Mouse (Mus musculus): ENCODE results near the gene Cabp1.
"Not testable (repeated sequence)": the region's sequence is repeated elsewhere in the genome, so short reads cannot be mapped to it uniquely, and the experiment has no call there.

The Cabp1 gene

GRCm38 (mm10) chr5:115149675-115150459, 44.3 kb downstream of the Cabp1 start:
- DNase-seq = no peak

GRCm38 (mm10) chr5:115148872-115149271, 45.3 kb downstream of the Cabp1 start:
- DNase-seq = not testable (repeated sequence)

DNA sequence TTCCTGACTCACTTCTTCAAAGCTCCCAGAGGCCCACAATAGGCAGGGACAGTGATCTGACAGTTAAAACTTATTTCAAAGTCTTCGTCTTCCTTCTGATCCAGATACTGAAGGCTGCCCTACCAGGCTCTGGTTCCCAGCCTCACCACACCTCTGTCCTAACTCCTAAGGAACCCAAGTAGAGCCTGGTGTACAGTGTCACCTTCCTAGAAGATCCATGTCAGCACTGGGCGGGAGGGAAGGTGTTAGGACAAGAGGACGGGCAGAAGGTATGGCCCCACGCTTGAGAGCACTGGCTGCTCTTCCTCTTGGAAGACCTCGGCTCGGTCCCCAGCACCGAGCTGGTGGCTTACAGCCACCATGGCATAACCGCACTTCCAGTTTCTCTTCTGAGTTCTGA, 45.8 kb downstream of the Cabp1 start:
- no peak for DNase-seq

- DNase-seq = no peak
Observed at GRCm38 (mm10) chr5:115147388-115147787, 46.8 kb downstream of the Cabp1 start.

DNA sequence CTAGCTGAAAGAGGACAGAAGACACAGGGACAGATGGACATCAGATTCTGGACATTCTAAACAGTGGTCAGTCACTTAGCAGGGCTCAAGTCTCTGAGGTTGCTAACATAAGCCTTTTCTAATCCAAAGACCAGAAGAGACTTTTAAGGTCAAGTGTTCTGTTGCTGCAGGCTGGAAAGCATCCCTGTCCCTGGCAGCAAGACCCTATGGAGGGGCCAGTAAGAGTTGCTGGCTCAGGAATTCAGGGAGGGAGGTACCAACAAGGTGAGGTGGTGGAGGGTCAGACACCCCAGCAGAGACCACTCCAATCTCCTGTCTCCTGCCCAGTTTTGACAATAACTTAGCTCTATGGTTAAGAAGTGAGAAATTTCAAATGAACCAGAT, 47.4 kb downstream of the Cabp1 start:
- no peak for DNase-seq

- DNase-seq = no peak
Observed at GRCm38 (mm10) chr5:115145976-115146746, 48.0 kb downstream of the Cabp1 start.

- no peak for DNase-seq
Observed at GRCm38 (mm10) chr5:115145253-115145968, 48.8 kb downstream of the Cabp1 start.

GRCm38 (mm10) chr5:115144471-115144870, 49.7 kb downstream of the Cabp1 start:
- no peak for DNase-seq

GRCm38 (mm10) chr5:115143552-115143951, 50.6 kb downstream of the Cabp1 start:
- no peak for DNase-seq

GRCm38 (mm10) chr5:115142166-115142697, 51.9 kb downstream of the Cabp1 start:
- no peak for DNase-seq

DNA sequence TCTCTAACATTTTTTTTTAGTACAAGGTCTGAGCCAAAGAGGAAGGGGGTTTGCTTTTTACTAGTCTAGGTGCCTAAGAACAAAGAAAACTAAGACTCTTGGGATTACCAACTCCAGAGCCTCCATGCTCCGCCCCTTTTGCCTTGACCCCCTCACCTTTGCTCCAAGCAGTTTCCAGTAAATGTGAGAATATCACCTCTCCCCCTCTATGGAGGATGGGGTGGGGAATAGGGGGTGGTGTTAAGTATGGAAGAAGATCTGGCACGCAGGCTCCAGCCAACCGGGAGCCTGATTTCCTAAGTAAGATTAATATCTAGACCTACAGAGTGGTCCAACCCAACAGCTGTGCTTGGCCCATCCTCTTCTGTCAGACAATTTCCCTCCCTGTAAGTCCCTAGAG, 53.5 kb downstream of the Cabp1 start:
- DNase-seq = no peak

GRCm38 (mm10) chr5:115139124-115139523, 55.1 kb downstream of the Cabp1 start:
- no peak for DNase-seq

GRCm38 (mm10) chr5:115134234-115135165, 59.7 kb downstream of the Cabp1 start, which contains the start of gene Unc119b:
Gene Unc119b, minus strand, starts transcription at chr5:115134975.
- peak; percentile 90 for DNase-seq

DNA sequence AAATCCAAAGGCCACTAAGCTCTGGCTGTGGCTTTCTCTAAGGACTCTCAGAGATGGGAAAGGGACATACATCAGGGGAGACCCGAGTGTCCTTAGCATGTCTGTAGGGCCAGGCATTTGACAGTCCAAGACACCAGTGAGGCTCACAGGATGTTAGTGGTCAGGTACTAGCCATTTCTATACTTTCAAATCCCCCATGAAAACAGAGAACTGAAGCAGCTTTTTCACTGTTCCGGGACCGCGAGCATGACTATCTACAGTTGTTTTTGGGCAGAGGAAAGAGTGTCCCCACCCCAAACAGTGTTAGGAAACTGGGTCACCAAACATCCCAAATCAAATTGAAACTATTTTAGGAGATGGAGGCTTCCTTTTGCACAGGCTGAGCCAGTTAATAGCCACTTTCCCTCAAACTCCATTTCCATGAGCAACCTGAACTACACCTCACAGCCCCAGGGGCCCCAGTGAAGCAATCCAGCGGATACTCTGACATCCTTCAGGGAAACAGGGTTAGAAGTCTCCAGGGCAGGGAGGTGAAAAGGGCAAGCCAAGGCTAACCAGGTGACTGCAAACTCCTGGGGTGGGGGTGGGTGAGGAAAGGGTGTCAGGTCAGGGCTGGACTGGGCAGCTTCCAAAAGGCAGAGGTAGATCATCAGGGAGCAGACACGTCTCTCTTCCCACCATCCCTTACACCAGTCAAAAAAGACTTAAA, 60.7 kb downstream of the Cabp1 start:
- no peak for DNase-seq

- no peak for DNase-seq
Observed at GRCm38 (mm10) chr5:115132465-115132864, 61.7 kb downstream of the Cabp1 start.

DNA sequence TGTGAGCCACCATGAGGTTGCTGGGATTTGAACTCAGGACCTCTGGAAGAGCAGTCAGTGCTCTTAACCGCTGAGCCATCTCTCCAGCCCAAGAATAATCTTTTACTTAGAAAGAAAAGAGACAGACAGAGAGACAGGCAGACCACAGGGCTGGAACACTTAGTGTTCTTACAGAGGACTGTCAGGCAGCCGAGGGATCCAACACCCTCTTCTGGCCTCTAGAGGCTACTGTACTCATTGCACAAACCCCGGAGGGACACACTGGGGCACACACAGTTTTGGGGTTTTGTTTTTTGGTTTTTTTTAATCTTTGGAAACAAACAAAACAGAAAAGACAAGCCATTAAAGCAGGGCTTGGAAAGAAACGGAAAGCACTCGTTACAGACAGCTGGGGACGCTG, 64.9 kb downstream of the Cabp1 start:
- DNase-seq = no peak

- DNase-seq = peak; percentile 87
Observed at GRCm38 (mm10) chr5:115127421-115128179, 66.6 kb downstream of the Cabp1 start.

- DNase-seq = no peak
Observed at GRCm38 (mm10) chr5:115126578-115127312, 67.4 kb downstream of the Cabp1 start.

- DNase-seq = peak; percentile 82
Observed at GRCm38 (mm10) chr5:115125211-115125871, 68.8 kb downstream of the Cabp1 start.
